Mouse (Mus musculus): Measurements from ENCODE around the gene Ssb.
A peak's percentile ranks its signal among the peaks of the same experiment; 100 is the strongest.

The Ssb gene

GRCm38 (mm10) chr2:69861485-69862091 is at the start of gene Ssb:
Gene Ssb (plus strand): TSS chr2:69861562.
- peak; percentile 95 for DNase-seq (ENCODE audit: low read depth, low spot score)
- H3K36me3 ChIP-seq (ENCODE audit: control insufficient read depth, insufficient read depth, low read length, poor library complexity, severe bottlenecking): 0 out of 2 replicates have a peak, but pooled peaks cover 2% of the 10 kb centered on the region
- no peaks in the 10 kb centered on the region for H3K27me3 ChIP-seq (ENCODE audit: control insufficient read depth, insufficient read depth, low read length, poor library complexity, severe bottlenecking)

- Histone ChIP-seq H3K36me3 (ENCODE audit: control insufficient read depth, insufficient read depth, low read length, poor library complexity, severe bottlenecking) (no peaks in the 10 kb centered on the region), H3K27me3 (ENCODE audit: control insufficient read depth, insufficient read depth, low read length, poor library complexity, severe bottlenecking) (no peaks in the 10 kb centered on the region)
- DNase-seq (ENCODE audit: low read depth, low spot score): no peak
Measured at GRCm38 (mm10) chr2:69816575-69816974, 44.8 kb upstream of the Ssb start.

- Histone ChIP-seq H3K27me3 (ENCODE audit: control insufficient read depth, insufficient read depth, low read length, poor library complexity, severe bottlenecking) (no peaks in the 10 kb centered on the region), H3K36me3 (ENCODE audit: control insufficient read depth, insufficient read depth, low read length, poor library complexity, severe bottlenecking) (no peaks in the 10 kb centered on the region)
- no peak for DNase-seq (ENCODE audit: low read depth, low spot score)
Measured at GRCm38 (mm10) chr2:69818350-69819085, 42.8 kb upstream of the Ssb start.

- Histone ChIP-seq H3K36me3 (ENCODE audit: control insufficient read depth, insufficient read depth, low read length, poor library complexity, severe bottlenecking) (no peaks in the 10 kb centered on the region), H3K27me3 (ENCODE audit: control insufficient read depth, insufficient read depth, low read length, poor library complexity, severe bottlenecking) (no peaks in the 10 kb centered on the region)
- DNase-seq (ENCODE audit: low read depth, low spot score): no peak
Measured at GRCm38 (mm10) chr2:69820201-69820600, 41.2 kb upstream of the Ssb start.

GRCm38 (mm10) chr2:69821711-69822110 is 39.7 kb upstream of the Ssb start, which contains the start of gene Klhl23:
Gene Klhl23 (plus strand): TSS chr2:69821944.
- H3K36me3 ChIP-seq (ENCODE audit: control insufficient read depth, insufficient read depth, low read length, poor library complexity, severe bottlenecking): no peaks in the 10 kb centered on the region
- no peaks in the 10 kb centered on the region for H3K27me3 ChIP-seq (ENCODE audit: control insufficient read depth, insufficient read depth, low read length, poor library complexity, severe bottlenecking)
- DNase-seq (ENCODE audit: low read depth, low spot score): peak; percentile 5

- DNase-seq (ENCODE audit: low read depth, low spot score): peak; percentile 9
- no peaks in the 10 kb centered on the region for H3K27me3 ChIP-seq (ENCODE audit: control insufficient read depth, insufficient read depth, low read length, poor library complexity, severe bottlenecking)
- no peaks in the 10 kb centered on the region for H3K36me3 ChIP-seq (ENCODE audit: control insufficient read depth, insufficient read depth, low read length, poor library complexity, severe bottlenecking)
Measured at GRCm38 (mm10) chr2:69822361-69823128, 38.8 kb upstream of the Ssb start.

GRCm38 (mm10) chr2:69823129-69823677 is 38.2 kb upstream of the Ssb start:
- DNase-seq (ENCODE audit: low read depth, low spot score): peak; percentile 3
- no peaks in the 10 kb centered on the region for H3K36me3 ChIP-seq (ENCODE audit: control insufficient read depth, insufficient read depth, low read length, poor library complexity, severe bottlenecking)
- H3K27me3 ChIP-seq (ENCODE audit: control insufficient read depth, insufficient read depth, low read length, poor library complexity, severe bottlenecking): no peaks in the 10 kb centered on the region

GRCm38 (mm10) chr2:69825898-69826297 is 35.5 kb upstream of the Ssb start:
- no peaks in the 10 kb centered on the region for H3K27me3 ChIP-seq (ENCODE audit: control insufficient read depth, insufficient read depth, low read length, poor library complexity, severe bottlenecking)
- H3K36me3 ChIP-seq (ENCODE audit: control insufficient read depth, insufficient read depth, low read length, poor library complexity, severe bottlenecking): no peaks in the 10 kb centered on the region
- DNase-seq (ENCODE audit: low read depth, low spot score): no peak

- no peaks in the 10 kb centered on the region for H3K36me3 ChIP-seq (ENCODE audit: control insufficient read depth, insufficient read depth, low read length, poor library complexity, severe bottlenecking)
- H3K27me3 ChIP-seq (ENCODE audit: control insufficient read depth, insufficient read depth, low read length, poor library complexity, severe bottlenecking): no peaks in the 10 kb centered on the region
- no peak for DNase-seq (ENCODE audit: low read depth, low spot score)
Measured at GRCm38 (mm10) chr2:69826380-69826779, 35.0 kb upstream of the Ssb start.

- Histone ChIP-seq H3K27me3 (ENCODE audit: control insufficient read depth, insufficient read depth, low read length, poor library complexity, severe bottlenecking) (no peaks in the 10 kb centered on the region), H3K36me3 (ENCODE audit: control insufficient read depth, insufficient read depth, low read length, poor library complexity, severe bottlenecking) (no peaks in the 10 kb centered on the region)
- DNase-seq (ENCODE audit: low read depth, low spot score): no peak
Measured at GRCm38 (mm10) chr2:69828031-69828430, 33.3 kb upstream of the Ssb start.

- no peak for DNase-seq (ENCODE audit: low read depth, low spot score)
- no peaks in the 10 kb centered on the region for H3K27me3 ChIP-seq (ENCODE audit: control insufficient read depth, insufficient read depth, low read length, poor library complexity, severe bottlenecking)
Measured at GRCm38 (mm10) chr2:69829680-69830079, 31.7 kb upstream of the Ssb start.

GRCm38 (mm10) chr2:69830116-69830515 is 31.2 kb upstream of the Ssb start:
- Histone ChIP-seq H3K27me3 (ENCODE audit: control insufficient read depth, insufficient read depth, low read length, poor library complexity, severe bottlenecking) (no peaks in the 10 kb centered on the region), H3K36me3 (ENCODE audit: control insufficient read depth, insufficient read depth, low read length, poor library complexity, severe bottlenecking) (no peaks in the 10 kb centered on the region)
- no peak for DNase-seq (ENCODE audit: low read depth, low spot score)

More at GRCm38 (mm10) chr2:69829680-69830079, 31.7 kb upstream of the Ssb start:
- no peaks in the 10 kb centered on the region for H3K36me3 ChIP-seq (ENCODE audit: control insufficient read depth, insufficient read depth, low read length, poor library complexity, severe bottlenecking)

- no peak for DNase-seq (ENCODE audit: low read depth, low spot score)
- Histone ChIP-seq H3K36me3 (ENCODE audit: control insufficient read depth, insufficient read depth, low read length, poor library complexity, severe bottlenecking) (no peaks in the 10 kb centered on the region), H3K27me3 (ENCODE audit: control insufficient read depth, insufficient read depth, low read length, poor library complexity, severe bottlenecking) (no peaks in the 10 kb centered on the region)
Measured at GRCm38 (mm10) chr2:69837244-69837967, 24.0 kb upstream of the Ssb start.

- no peak for DNase-seq (ENCODE audit: low read depth, low spot score)
- Histone ChIP-seq H3K36me3 (ENCODE audit: control insufficient read depth, insufficient read depth, low read length, poor library complexity, severe bottlenecking) (no peaks in the 10 kb centered on the region), H3K27me3 (ENCODE audit: control insufficient read depth, insufficient read depth, low read length, poor library complexity, severe bottlenecking) (no peaks in the 10 kb centered on the region)
Measured at GRCm38 (mm10) chr2:69837996-69838395, 23.4 kb upstream of the Ssb start.
